Mouse (Mus musculus) MEL (cell line): ENCODE results near the gene Fgfr2. TPM values are rescaled to one million over a fixed set of nuclear protein-coding genes. Genes with fewer than 3 reads are reported as not detected.

Source experiments
- DNase-seq: peaks from one replicate; pipeline ENCODE4 v3.0.0; 2011; ENCODE audit warnings: low read depth, low spot score
- H3K27ac ChIP-seq: 2 replicates; pipeline ENCODE4 v1.5.1; 2012; ENCODE audit warnings: low read depth, mild to moderate bottlenecking, control low read depth, low read length, moderate library complexity; ENCODE audit not compliant: control insufficient read depth
- H3K27me3 ChIP-seq, 2 experiments: fragments of 150-350 bp in 1 of 2; sonication (generic) in 1 of 2; 2 replicates each; pipeline ENCODE4 v1.6.1; 2012; ENCODE audit warnings: low read length in 2 of 2, mild to moderate bottlenecking in 2 of 2, improper control_type of control experiment in 1 of 2, moderate library complexity in 1 of 2; ENCODE audit not compliant: insufficient read depth in 2 of 2, control insufficient read depth in 1 of 2
- H3K36me3 ChIP-seq, 2 experiments: 2 replicates each; pipeline ENCODE4 v1.6.1; 2012 to 2014; ENCODE audit warnings: low read length in 2 of 2, improper control_type of control experiment in 1 of 2, inconsistent platforms in 1 of 2, mild to moderate bottlenecking in 1 of 2; ENCODE audit not compliant: insufficient read depth in 2 of 2, control insufficient read depth in 1 of 2
- H3K4me1 ChIP-seq, 2 experiments: fragments of 150-350 bp in 1 of 2; sonication (generic) in 1 of 2; 2 replicates each; pipeline ENCODE4 v1.6.1; 2012; ENCODE audit warnings: low read length in 2 of 2, improper control_type of control experiment in 1 of 2, mild to moderate bottlenecking in 1 of 2; ENCODE audit not compliant: insufficient read depth in 2 of 2, control insufficient read depth in 1 of 2
- H3K4me3 ChIP-seq, 2 experiments: fragments of 150-350 bp in 1 of 2; sonication (generic) in 1 of 2; 2 replicates each; pipeline ENCODE4 v1.5.1; 2012; ENCODE audit warnings: low read depth in 2 of 2, low read length in 2 of 2, mild to moderate bottlenecking in 2 of 2, moderate library complexity in 2 of 2, control low read depth in 1 of 2, improper control_type of control experiment in 1 of 2; ENCODE audit not compliant: control insufficient read depth in 1 of 2, insufficient read depth in 1 of 2
- H3K79me2 ChIP-seq: 2 replicates; pipeline ENCODE4 v1.6.1; 2012; ENCODE audit warnings: mild to moderate bottlenecking, low read length, moderate library complexity; ENCODE audit not compliant: control insufficient read depth, poor library complexity, insufficient read depth
- H3K9ac ChIP-seq: 2 replicates; pipeline ENCODE4 v1.6.1; 2012; ENCODE audit warnings: low read depth, mild to moderate bottlenecking, control low read depth, low read length, moderate library complexity; ENCODE audit not compliant: control insufficient read depth, poor library complexity, severe bottlenecking
- H3K9me3 ChIP-seq: fragments of 150-350 bp; sonication (generic); replicated peaks from 2 replicates; pipeline ENCODE4 v1.6.1; 2012; ENCODE audit warnings: mild to moderate bottlenecking, low read length, improper control_type of control experiment, moderate library complexity; ENCODE audit not compliant: insufficient read depth
- CHD1 ChIP-seq: IDR thresholded peaks from 2 replicates; pipeline ENCODE4 v1.6.1; 2012; ENCODE audit warnings: low read depth, mild to moderate bottlenecking, inconsistent platforms, low read length, improper control_type of control experiment
- CHD2 ChIP-seq: IDR thresholded peaks from 2 replicates; pipeline ENCODE4 v1.6.1; 2011; ENCODE audit warnings: low read length, improper control_type of control experiment
- E2F4 ChIP-seq: IDR thresholded peaks from 2 replicates; pipeline ENCODE4 v1.6.1; 2011; ENCODE audit warnings: low read depth, low read length, improper control_type of control experiment, borderline replicate concordance
- ELF1 ChIP-seq: IDR thresholded peaks from 2 replicates; pipeline ENCODE4 v1.6.1; 2014; ENCODE audit warnings: low read depth, mild to moderate bottlenecking, inconsistent platforms, low read length, improper control_type of control experiment, moderate library complexity
- GABPA ChIP-seq: IDR thresholded peaks from 2 replicates; pipeline ENCODE4 v1.6.1; 2012; ENCODE audit warnings: low read depth, mild to moderate bottlenecking, inconsistent platforms, low read length, improper control_type of control experiment, moderate library complexity
- GATA1 ChIP-seq: IDR thresholded peaks from 2 replicates; pipeline ENCODE4 v1.6.1; 2011; ENCODE audit warnings: low read depth, low read length, improper control_type of control experiment
- HCFC1 ChIP-seq: IDR thresholded peaks from 2 replicates; pipeline ENCODE4 v1.6.1; 2012; ENCODE audit warnings: low read depth, mild to moderate bottlenecking, inconsistent platforms, low read length, improper control_type of control experiment, moderate library complexity
- MEF2A ChIP-seq: IDR thresholded peaks from 2 replicates; pipeline ENCODE4 v1.6.1; 2014; ENCODE audit warnings: low read depth, mild to moderate bottlenecking, inconsistent platforms, low read length, improper control_type of control experiment; ENCODE audit not compliant: poor library complexity, insufficient replicate concordance, severe bottlenecking; ENCODE audit errors: extremely low read depth
- MXI1 ChIP-seq: IDR thresholded peaks from 2 replicates; pipeline ENCODE4 v1.6.1; 2011; ENCODE audit warnings: mild to moderate bottlenecking, low read depth, low read length, improper control_type of control experiment
- MYB ChIP-seq: IDR thresholded peaks from 2 replicates; pipeline ENCODE4 v1.6.1; 2011; ENCODE audit warnings: mild to moderate bottlenecking, low read depth, low read length, improper control_type of control experiment
- NRF1 ChIP-seq: IDR thresholded peaks from 2 replicates; pipeline ENCODE4 v1.6.1; 2014; ENCODE audit warnings: low read depth, mild to moderate bottlenecking, inconsistent platforms, low read length, improper control_type of control experiment, moderate library complexity; ENCODE audit not compliant: poor library complexity, insufficient read depth, severe bottlenecking
- POLR2AphosphoS2 ChIP-seq: IDR thresholded peaks from 2 replicates; pipeline ENCODE4 v1.6.1; 2011; ENCODE audit warnings: low read length, improper control_type of control experiment
- RAD21 ChIP-seq: IDR thresholded peaks from 2 replicates; pipeline ENCODE4 v1.6.1; 2011; ENCODE audit warnings: mild to moderate bottlenecking, low read depth, low read length, improper control_type of control experiment
- RCOR1 ChIP-seq: IDR thresholded peaks from 2 replicates; pipeline ENCODE4 v1.6.1; 2012; ENCODE audit warnings: low read depth, mild to moderate bottlenecking, inconsistent platforms, low read length, improper control_type of control experiment
- SIN3A ChIP-seq: IDR thresholded peaks from 2 replicates; pipeline ENCODE4 v1.6.1; 2012; ENCODE audit warnings: low read length, improper control_type of control experiment, inconsistent platforms
- TAL1 ChIP-seq: IDR thresholded peaks from 2 replicates; pipeline ENCODE4 v1.6.1; 2012; ENCODE audit warnings: mild to moderate bottlenecking, inconsistent platforms, low read length, moderate library complexity, mixed read lengths
- TBP ChIP-seq: IDR thresholded peaks from 2 replicates; pipeline ENCODE4 v1.8.0; 2011; ENCODE audit warnings: low read depth, low read length, improper control_type of control experiment
- TCF12 ChIP-seq: IDR thresholded peaks from 2 replicates; pipeline ENCODE4 v1.6.1; 2014; ENCODE audit warnings: low read depth, mild to moderate bottlenecking, inconsistent platforms, low read length, improper control_type of control experiment, moderate library complexity
- UBTF ChIP-seq: IDR thresholded peaks from 2 replicates; pipeline ENCODE4 v1.6.1; 2012; ENCODE audit warnings: low read depth, mild to moderate bottlenecking, inconsistent platforms, low read length, improper control_type of control experiment, moderate library complexity, borderline replicate concordance; ENCODE audit not compliant: insufficient read depth
- USF1 ChIP-seq: IDR thresholded peaks from 2 replicates; pipeline ENCODE4 v1.6.1; 2014; ENCODE audit warnings: low read depth, mild to moderate bottlenecking, inconsistent platforms, low read length, improper control_type of control experiment, moderate library complexity
- ZKSCAN1 ChIP-seq: IDR thresholded peaks from 2 replicates; pipeline ENCODE4 v1.6.1; 2012; ENCODE audit warnings: low read depth, mild to moderate bottlenecking, inconsistent platforms, low read length, improper control_type of control experiment, moderate library complexity
- ZMIZ1 ChIP-seq: IDR thresholded peaks from 2 replicates; pipeline ENCODE4 v1.6.1; 2012; ENCODE audit warnings: low read depth, mild to moderate bottlenecking, inconsistent platforms, low read length, improper control_type of control experiment, moderate library complexity
- polyA plus RNA-seq, 2 experiments: library from polyadenylated mRNA; stranded (reverse) in 1 of 2; unstranded in 1 of 2; fragments of >175 nt in 1 of 2; fragments of >200 nt in 1 of 2; gene quantifications; 2 replicates each; pipeline versions ENCODE4 v1.2.1 to v1.2.4; 2012; ENCODE audit warnings: low replicate concordance in 2 of 2, low read depth in 1 of 2; ENCODE audit not compliant: insufficient read length in 2 of 2, insufficient read depth in 1 of 2, missing spikeins in 1 of 2
- total RNA-seq: library from RNA; depleted of rRNA; stranded (reverse); fragments of 300-350 nt; gene quantifications from 2 replicates; pipeline ENCODE4 v1.2.3, GENCODE M21; 2012

The Fgfr2 gene
- total and polyA plus RNA-seq, 3 experiments: not detected

DNA sequence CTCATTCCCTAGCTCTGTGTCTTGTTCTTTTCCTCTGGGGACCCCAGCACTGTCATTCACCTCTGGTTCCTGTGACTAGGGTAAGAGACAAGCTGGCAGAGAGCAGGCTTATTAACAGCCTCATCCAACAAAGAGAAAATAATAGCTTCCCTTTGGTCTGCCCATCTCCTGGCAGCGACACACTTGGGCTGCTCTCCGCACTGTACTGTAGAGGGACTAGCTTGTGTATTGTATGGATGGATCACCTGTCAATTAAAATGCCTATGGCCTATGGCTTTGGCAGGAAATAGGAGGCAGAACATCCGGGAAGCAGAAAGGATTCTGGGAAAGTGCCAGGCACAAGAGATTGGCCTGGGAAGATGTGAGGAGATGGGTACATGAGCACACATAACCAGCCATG is 960.9 kb downstream of the Fgfr2 start:
- no peak overlapping the region for H3K4me3 ChIP-seq
- TF ChIP-seq MYB: no peak
- no peak for TF ChIP-seq GATA1
- no peak for TF ChIP-seq POLR2AphosphoS2
- no peak for TF ChIP-seq ELF1
- TF ChIP-seq RAD21: no peak
- no peak for TF ChIP-seq NRF1
- no peaks in the 10 kb centered on the region; a peak in 1 of 4 replicates for H3K27me3 ChIP-seq
- no peaks in the 10 kb centered on the region for H3K9me3 ChIP-seq
- no peak overlapping the region for H3K9ac ChIP-seq
- no peak for DNase-seq
- H3K79me2 ChIP-seq: no peaks in the 10 kb centered on the region
- H3K36me3 ChIP-seq: no peaks in the 10 kb centered on the region
- no peak overlapping the region for H3K27ac ChIP-seq
- no peaks in the 10 kb centered on the region for H3K4me1 ChIP-seq

DNA sequence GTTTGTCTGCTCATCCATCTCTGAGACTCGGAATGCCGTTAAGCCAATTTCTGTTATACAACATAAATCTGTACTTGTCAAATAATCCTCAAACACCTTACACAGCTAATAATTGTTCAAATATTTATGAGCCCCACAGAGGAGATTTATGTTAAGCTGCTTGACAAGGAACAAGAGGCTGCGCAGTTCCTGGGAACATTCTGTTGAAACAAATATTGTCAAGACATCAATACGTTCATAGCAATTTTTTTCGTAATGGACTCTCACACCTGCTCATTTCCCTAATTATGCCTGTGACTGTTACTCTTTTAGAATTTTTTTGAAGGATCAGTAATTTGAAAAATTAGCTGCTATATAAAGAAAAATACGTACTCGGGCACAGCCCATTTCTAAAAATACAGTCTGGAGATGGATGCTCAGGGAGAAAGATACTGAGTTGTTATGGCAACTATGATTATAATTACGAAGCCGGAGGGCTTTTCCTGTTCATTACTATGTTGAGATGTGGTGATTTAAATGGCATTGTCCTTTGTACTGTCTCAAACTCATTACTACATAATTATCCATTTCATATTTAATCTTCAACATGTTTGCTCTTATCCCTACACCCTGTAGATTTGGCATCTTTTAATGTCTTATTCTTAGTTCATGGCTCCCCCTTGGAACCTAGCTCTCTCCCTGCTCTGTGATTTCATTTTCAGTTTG is 964.7 kb downstream of the Fgfr2 start:
- H3K4me1 ChIP-seq: no peaks in the 10 kb centered on the region
- H3K27ac ChIP-seq: no peak overlapping the region
- H3K79me2 ChIP-seq: no peaks in the 10 kb centered on the region
- no peaks in the 10 kb centered on the region for H3K27me3 ChIP-seq
- TF ChIP-seq ZKSCAN1 (no peak), MXI1 (no peak), RCOR1 (no peak), TBP (no peak), TCF12 (no peak), USF1 (no peak), SIN3A (no peak), UBTF (no peak), MYB (no peak), CHD2 (no peak), GABPA (no peak), E2F4 (no peak), TAL1 (no peak), HCFC1 (no peak), MEF2A (no peak), ZMIZ1 (no peak), CHD1 (no peak)
- H3K36me3 ChIP-seq: no peaks in the 10 kb centered on the region
- H3K9ac ChIP-seq: no peak overlapping the region
- DNase-seq: no peak
- H3K4me3 ChIP-seq: no peak overlapping the region
- H3K9me3 ChIP-seq: no peaks in the 10 kb centered on the region
